Mouse (Mus musculus) hindbrain, embryonic 13.5 days (tissue): ENCODE data around the gene Cbwd1. TPM values are rescaled to one million over a fixed set of nuclear protein-coding genes. Genes with fewer than 3 reads are reported as not detected.
"Not testable (repeated sequence)": the region's sequence is repeated elsewhere in the genome, so short reads cannot be mapped to it uniquely, and the experiment has no call there.

Source experiments
- ATAC-seq: fragments of 200-750 bp; cut with Nextera tagmentation; 2 replicates; pipeline ENCODE4 v1.8.0; 2017; ENCODE audit warnings: moderate TSS enrichment; ENCODE audit not compliant: low FRiP score
- H3K27ac ChIP-seq: fragments of 300-500 bp; sonication (generic); 2 replicates; pipeline ENCODE4 v1.5.1; 2015; ENCODE audit warnings: inconsistent platforms, mild to moderate bottlenecking, moderate library complexity
- H3K27me3 ChIP-seq: fragments of 300-500 bp; sonication (generic); 2 replicates; pipeline ENCODE4 v1.6.1; 2015; ENCODE audit warnings: mild to moderate bottlenecking, inconsistent platforms
- H3K36me3 ChIP-seq: fragments of 300-500 bp; sonication (generic); 2 replicates; pipeline ENCODE4 v1.6.1; 2015; ENCODE audit warnings: mild to moderate bottlenecking, inconsistent platforms
- H3K4me1 ChIP-seq: fragments of 300-500 bp; sonication (generic); replicated peaks from 2 replicates; pipeline ENCODE4 v1.6.1; 2015; ENCODE audit warnings: inconsistent platforms
- H3K4me2 ChIP-seq: fragments of 300-500 bp; sonication (generic); 2 replicates; pipeline ENCODE4 v1.6.1; 2015; ENCODE audit warnings: inconsistent platforms, mild to moderate bottlenecking, moderate library complexity
- H3K4me3 ChIP-seq: fragments of 300-500 bp; sonication (generic); 2 replicates; pipeline ENCODE4 v1.5.1; 2015; ENCODE audit warnings: mild to moderate bottlenecking, inconsistent platforms
- H3K9ac ChIP-seq: fragments of 300-500 bp; sonication (generic); 2 replicates; pipeline ENCODE4 v1.6.1; 2015; ENCODE audit warnings: mild to moderate bottlenecking, inconsistent platforms
- H3K9me3 ChIP-seq: fragments of 300-500 bp; sonication (generic); 2 replicates; pipeline ENCODE4 v1.6.1; 2016; ENCODE audit warnings: inconsistent platforms
- WGBS: fragments of 180-500 bp; shearing (Covaris S2); methylation state at CpG from one replicate; pipeline ENCODE4 v1.1.7; 2015; 5-methylcytosine and 5-hydroxymethylcytosine counted together
- polyA plus RNA-seq: library from polyadenylated mRNA; unstranded; fragments of >200 nt; fragmentation: Nextera tagmentation; extraction: Ambion mirVana; gene quantifications from 2 replicates; pipeline ENCODE4 v1.2.1, GENCODE M21; 2015

The Cbwd1 gene
- polyA plus RNA-seq, 1 experiment from 2014 or later: 19.3 TPM

DNA sequence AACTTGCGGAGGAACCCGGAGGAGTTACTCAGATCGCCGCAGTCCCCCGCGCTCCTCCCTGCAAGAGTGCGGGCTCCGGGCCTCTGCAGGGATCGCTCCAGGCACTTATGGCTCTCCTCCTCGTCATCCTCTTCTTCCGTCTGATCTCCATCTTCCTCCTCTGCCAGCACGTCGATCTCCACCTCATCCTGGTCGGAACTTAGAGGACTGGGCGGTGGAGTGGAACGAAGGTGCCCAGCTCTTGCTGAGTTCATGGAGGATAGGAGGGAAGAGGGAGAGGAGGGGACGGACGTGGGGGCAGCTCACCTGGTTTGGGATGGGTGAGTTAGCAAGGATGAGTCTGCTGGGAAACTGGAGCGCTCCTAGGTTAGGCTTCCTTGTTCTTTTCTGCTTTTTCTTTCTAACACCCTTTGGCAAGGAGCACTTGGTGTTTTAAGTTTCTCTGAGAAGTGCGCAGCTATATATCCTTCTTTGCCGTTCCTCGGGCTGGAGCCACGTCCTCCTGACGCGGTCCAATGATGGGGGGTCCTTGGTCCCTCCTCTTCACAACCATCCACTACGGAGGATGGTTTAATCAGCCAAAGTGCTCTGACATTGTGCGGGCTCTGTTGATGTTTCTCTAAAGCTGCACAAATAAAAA, 60.7 kb downstream of the Cbwd1 start, which contains the start of gene Foxd4:
Gene Foxd4, minus strand, starts transcription at position 617 of the 640 bp plus-strand sequence.
- Histone ChIP-seq H3K4me3 (peak within 1 kb of the TSS; percentile 39), H3K36me3 (no peaks in the 10 kb centered on the region), H3K9me3 (no peaks in the 10 kb centered on the region), H3K4me2 (peak within 1 kb of the TSS; percentile 64), H3K27ac (no peak within 1 kb of the TSS), H3K27me3 (peaks cover 90% of the 10 kb centered on the region), H3K4me1 (peaks cover 23% of the 10 kb centered on the region), H3K9ac (peak within 1 kb of the TSS; percentile 56)
- under 1% methylated on average over 27 of the region's 27 CpGs for WGBS
- ATAC-seq: 0 out of 2 replicates have a peak, but pooled peaks have one; percentile 27

DNA sequence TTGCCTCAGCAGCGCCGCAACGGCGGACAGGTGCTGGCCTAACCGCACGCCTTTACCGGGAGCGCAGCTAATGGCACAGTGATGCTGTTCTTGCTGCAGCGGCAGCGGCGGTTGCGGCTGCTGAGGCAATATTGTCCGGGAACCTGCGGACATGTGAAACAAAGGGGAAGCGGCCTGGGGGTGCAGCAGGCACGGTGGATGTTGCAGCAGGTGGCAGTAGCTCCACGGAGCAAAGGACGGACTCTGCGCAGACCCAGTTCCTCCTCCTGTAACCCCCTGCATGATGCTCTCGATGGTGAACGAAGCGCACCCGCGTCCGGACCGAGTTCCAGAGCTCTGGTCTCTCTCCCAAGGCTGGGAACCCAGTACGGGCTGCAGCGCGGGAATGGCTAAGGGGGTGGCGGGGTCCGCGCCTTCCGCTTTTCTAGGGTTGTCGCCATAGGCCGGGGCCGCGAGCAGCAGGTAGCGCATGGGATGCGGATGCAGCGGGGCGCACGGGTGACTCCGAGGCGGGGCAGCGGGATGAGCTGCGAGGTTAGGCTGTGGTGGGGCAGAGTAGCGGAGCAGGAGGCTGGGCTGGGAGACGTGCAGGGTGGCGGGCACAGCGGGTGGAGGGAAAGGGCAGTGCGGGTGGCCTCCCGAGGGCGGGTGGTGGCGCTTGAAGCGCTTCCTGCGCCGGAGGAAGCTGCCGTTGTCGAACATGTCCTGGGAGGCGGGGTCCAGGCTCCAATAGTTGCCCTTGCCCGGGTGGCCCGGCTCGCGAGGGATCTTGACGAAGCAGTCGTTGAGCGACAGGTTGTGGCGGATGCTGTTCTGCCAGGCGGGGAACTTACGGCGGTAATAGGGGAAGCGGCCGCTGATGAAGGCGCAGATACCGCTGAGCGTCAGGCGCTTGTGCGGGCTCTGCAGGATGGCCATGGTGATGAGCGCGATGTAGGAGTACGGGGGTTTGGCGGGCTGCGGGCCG, 61.5 kb downstream of the Cbwd1 start:
- Histone ChIP-seq H3K27ac (no peak overlapping the region), H3K4me3 (peak overlapping the region; percentile 39), H3K4me2 (peak overlapping the region; percentile 64), H3K9ac (peak overlapping the region; percentile 56), H3K27me3 (peaks cover 94% of the 10 kb centered on the region), H3K4me1 (peaks cover 23% of the 10 kb centered on the region), H3K36me3 (no peaks in the 10 kb centered on the region), H3K9me3 (no peaks in the 10 kb centered on the region)
- ATAC-seq: peak; percentile 63
- under 1% methylated on average over 77 of the region's 84 CpGs for WGBS

DNA sequence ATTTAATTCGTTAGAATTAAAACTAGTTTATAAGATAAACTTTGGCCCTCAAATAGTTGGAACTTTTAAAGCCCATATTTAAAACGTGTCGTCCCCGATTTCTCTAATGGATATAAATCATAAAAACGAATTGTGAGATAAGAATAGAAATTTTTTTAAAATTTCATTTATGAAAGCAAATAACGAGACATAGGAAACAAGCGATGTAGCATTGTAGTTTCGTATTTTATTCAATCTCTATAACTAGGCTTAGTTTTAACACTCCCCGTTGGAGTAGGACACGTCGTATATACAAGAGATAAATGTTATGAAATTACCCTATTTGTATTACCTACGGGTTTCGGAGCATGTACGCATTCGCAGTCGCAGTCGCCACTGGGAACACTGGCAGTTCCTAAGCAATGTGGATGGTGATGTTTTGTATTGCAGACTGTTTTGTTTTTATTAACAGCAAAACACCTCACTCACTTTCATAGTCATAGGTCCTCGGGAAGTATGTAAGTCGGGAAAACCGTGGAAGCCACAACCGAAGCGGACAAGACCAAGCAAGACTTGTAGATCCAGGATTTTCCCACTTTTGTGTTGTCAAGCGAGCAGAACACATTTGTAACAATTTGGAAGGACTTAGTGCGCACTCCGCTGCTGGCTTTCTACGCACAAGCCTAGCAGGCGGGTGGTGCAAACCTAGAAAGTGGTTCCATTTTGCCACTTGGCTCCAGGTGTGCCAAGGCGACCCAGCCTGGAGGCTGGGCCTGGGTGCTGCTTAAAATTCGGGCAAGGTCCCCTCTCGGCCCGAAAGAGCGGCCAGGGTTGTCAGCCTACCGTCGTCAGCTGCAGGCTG, 62.5 kb downstream of the Cbwd1 start:
- H3K9ac ChIP-seq: no peak overlapping the region
- H3K27ac ChIP-seq: no peak overlapping the region
- no peak for ATAC-seq
- peak overlapping the region; percentile 64 for H3K4me2 ChIP-seq
- no peaks in the 10 kb centered on the region for H3K9me3 ChIP-seq
- peaks cover 23% of the 10 kb centered on the region for H3K4me1 ChIP-seq
- peak overlapping the region; percentile 39 for H3K4me3 ChIP-seq
- H3K27me3 ChIP-seq: peaks cover 86% of the 10 kb centered on the region
- H3K36me3 ChIP-seq: no peaks in the 10 kb centered on the region
- 2% methylated on average over 34 of the region's 34 CpGs for WGBS

DNA sequence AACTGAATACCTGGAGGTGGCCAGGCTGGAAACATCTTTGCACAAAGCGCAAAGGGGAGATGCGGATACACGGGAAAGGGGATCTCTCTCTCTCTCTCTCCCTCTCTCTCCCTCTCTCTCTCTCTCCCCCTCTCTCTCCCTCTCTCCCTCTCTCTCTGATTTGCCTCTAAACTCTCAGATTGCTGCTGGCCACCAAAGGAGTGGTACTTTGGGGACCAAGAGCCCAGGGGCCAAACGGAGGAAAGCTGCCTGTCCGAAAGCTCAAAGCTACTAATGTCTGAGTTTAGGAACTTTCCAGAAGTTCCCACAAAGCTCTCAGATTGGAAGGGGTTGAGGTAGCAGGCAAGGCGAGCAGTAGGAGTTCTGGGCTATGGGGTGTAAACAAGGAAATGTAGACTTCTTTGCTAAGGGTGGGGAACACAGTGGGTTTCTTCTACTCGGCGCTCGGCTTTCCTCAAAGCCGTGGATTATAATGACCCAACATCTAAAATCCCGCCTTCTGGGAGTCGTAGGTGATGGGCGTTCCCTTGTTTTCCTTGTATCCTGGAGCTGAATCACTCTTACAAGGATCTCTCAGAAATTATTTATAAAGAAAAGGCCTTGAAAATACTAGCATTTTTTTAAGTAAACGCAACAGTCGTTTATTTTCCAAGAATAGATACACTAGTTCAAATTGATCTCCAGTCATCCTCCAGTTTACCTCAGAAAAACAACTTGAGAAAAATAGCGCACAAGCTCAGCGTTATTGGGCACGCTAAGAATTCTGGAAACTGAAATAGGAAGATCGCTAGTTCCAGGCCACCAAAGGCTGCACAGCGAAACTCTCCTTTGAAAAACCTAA, 63.3 kb downstream of the Cbwd1 start:
- Histone ChIP-seq H3K27ac (no peak overlapping the region), H3K27me3 (peaks cover 85% of the 10 kb centered on the region), H3K4me1 (peaks cover 23% of the 10 kb centered on the region), H3K9ac (no peak overlapping the region), H3K4me2 (no peak overlapping the region), H3K9me3 (no peaks in the 10 kb centered on the region), H3K4me3 (0 out of 2 replicates have a peak overlapping the region, but pooled peaks have one; percentile 20), H3K36me3 (no peaks in the 10 kb centered on the region)
- no peak for ATAC-seq
- WGBS: 2% methylated on average over 20 of the region's 20 CpGs

DNA sequence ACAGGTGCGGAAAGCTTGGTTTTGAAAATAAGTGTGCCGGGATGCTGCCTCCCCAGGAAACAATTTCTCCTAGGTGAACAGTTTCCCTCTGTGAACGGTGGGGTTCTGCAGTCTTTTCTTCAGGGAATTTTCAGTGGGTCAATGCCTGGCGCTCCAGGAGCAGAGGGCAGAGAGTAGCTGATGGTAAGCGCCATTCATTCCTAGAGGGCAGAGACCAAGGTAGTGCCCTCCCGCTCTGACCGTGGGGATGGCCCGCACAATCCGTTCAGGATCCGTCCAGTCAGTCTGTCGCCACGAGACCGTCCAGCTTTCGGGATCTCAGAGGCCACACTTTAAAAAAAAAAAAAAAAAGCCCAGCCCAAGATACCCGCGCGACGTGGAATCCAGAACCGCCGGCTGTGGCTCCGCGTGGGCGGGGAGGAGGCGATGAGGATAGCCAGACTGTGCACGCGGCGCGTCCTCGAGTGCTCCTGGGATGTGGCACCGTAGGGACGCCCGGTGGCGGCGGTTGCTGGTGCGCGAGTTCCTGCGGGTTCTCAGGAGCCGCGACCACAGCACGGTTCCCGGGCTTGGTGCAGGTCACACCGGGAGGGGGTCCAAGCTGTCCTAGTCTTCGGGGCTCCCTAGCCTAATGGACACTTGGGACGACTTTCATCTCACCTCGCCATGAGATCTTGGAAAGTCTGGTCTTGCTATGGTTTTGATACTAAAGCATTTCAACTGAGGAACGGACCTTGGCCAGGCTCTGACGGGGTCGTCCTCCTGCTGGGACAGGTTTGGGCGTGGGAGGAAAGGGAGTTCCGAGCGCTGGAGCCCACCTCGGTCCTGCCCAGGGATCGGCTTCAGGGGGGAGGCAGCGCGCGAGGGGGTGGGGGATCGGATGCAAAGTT, 64.2 kb downstream of the Cbwd1 start:
- H3K9ac ChIP-seq: no peak overlapping the region
- no peaks in the 10 kb centered on the region for H3K9me3 ChIP-seq
- no peak for ATAC-seq
- peak overlapping the region; percentile 40 for H3K4me2 ChIP-seq
- WGBS: 1% methylated on average over 57 of the region's 57 CpGs
- H3K27me3 ChIP-seq: peaks cover 78% of the 10 kb centered on the region
- no peaks in the 10 kb centered on the region for H3K36me3 ChIP-seq
- H3K27ac ChIP-seq: no peak overlapping the region
- peak overlapping the region; percentile 20 for H3K4me3 ChIP-seq
- H3K4me1 ChIP-seq: peaks cover 23% of the 10 kb centered on the region

DNA sequence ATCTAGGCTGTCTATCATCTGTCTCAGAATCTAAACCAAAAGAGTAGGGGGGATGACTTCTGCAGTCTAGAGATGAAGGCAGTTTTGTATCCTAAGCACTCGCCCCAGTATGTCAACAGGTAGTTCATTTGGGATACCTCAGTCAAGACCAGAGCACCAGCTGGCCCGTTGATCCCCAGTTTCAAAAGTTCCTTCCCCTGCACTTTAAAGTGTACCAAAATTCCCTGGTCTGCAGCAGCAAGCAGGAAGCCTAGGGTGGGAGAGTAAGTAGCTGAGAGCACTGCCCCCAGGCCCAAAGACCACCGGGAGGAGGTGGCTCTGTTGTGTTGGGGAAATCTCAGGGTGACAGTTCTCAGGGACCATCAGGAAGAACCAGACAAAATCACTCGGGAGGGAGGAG, 64.9 kb downstream of the Cbwd1 start:
- no peaks in the 10 kb centered on the region for H3K36me3 ChIP-seq
- peaks cover 70% of the 10 kb centered on the region for H3K27me3 ChIP-seq
- no peak overlapping the region for H3K27ac ChIP-seq
- ATAC-seq: no peak
- peaks cover 23% of the 10 kb centered on the region for H3K4me1 ChIP-seq
- H3K4me3 ChIP-seq: no peak overlapping the region
- H3K9me3 ChIP-seq: no peaks in the 10 kb centered on the region
- 16% methylated on average over 4 of the region's 4 CpGs for WGBS
- H3K4me2 ChIP-seq: no peak overlapping the region
- no peak overlapping the region for H3K9ac ChIP-seq

DNA sequence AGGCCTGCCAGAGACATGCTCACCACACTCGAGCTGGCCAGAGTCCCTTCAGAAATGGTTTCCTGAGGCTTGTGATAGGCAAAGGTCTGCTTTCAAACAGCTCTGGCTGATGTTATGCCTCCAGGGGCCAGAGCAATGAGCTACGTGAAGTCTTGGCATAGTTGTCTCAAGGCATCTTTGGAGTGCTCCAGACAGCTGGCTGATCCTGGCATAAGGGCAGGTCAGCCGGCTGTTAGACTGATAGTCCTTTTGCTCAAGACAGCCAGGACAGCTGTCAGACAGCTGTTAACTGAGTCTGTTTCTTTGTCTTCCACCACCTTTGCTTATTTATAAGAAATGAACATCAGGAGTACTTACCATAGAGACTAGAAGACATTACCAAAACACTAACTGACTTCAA, 74.5 kb downstream of the Cbwd1 start:
- Histone ChIP-seq H3K9me3 (no peaks in the 10 kb centered on the region), H3K27me3 (peaks cover 15% of the 10 kb centered on the region; the same call in 1 of the 2 replicates), H3K4me2 (no peak overlapping the region), H3K4me3 (no peak overlapping the region), H3K4me1 (no peaks in the 10 kb centered on the region; the same call in 1 of the 2 replicates), H3K36me3 (no peaks in the 10 kb centered on the region), H3K27ac (no peak overlapping the region), H3K9ac (no peak overlapping the region)
- no peak for ATAC-seq
- WGBS: 81% methylated on average over 3 of the region's 3 CpGs

DNA sequence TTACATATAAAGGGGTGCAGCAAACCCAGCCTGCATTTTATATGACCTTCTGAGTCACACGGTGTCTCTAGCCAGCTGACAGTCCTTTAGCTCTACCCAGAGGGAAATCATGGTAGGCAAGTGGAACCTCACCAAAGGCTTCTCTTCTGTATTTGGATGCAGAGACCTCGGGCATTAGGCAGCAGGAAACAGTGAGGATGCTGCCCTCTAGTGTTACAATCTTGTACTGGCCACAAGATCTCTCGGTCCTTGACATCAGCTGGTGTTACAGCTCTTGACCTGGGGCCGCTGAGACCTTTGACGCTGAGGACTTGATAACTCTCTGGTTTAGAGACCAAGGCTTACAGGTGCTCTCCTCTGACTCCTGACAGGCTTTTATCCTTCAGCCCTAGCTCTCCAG, 75.9 kb downstream of the Cbwd1 start:
- 19% methylated on average over 5 of the region's 5 CpGs for WGBS
- Histone ChIP-seq H3K9me3 (no peaks in the 10 kb centered on the region), H3K27me3 (peaks cover 15% of the 10 kb centered on the region; the same call in 1 of the 2 replicates), H3K9ac (no peak overlapping the region), H3K4me2 (no peak overlapping the region), H3K27ac (no peak overlapping the region), H3K36me3 (no peaks in the 10 kb centered on the region), H3K4me3 (no peak overlapping the region), H3K4me1 (no peaks in the 10 kb centered on the region; the same call in 1 of the 2 replicates)
- peak; percentile 28; the same call in 1 of the 2 replicates for ATAC-seq

DNA sequence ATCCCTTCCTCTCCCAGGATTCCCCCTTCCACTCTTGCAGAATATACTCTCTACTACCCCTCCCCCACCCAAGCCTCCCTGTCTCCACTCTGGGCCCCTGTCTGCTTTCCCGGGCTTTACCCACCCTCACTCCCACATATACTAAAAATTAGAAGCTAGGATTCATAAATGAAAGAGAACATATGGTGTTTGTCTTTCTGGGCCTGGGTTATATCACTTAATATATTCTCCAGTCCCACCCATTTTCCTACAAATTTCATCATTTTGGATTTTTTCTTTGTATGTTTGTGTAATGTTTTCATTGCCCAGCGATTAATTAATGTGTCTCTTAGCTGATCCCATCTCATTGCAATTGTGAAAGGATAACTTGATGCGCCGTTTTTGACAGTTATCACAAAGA, 80.2 kb downstream of the Cbwd1 start:
- no peak overlapping the region for H3K4me2 ChIP-seq
- no peak overlapping the region for H3K27ac ChIP-seq
- H3K4me1 ChIP-seq: no peaks in the 10 kb centered on the region; the same call in 1 of the 2 replicates
- H3K9ac ChIP-seq: no peak overlapping the region
- 0 out of 2 replicates have a peak, but pooled peaks cover 5% of the 10 kb centered on the region for H3K27me3 ChIP-seq
- WGBS: 66% methylated on average over 4 of the region's 4 CpGs
- ATAC-seq: no peak
- H3K9me3 ChIP-seq: no peaks in the 10 kb centered on the region
- H3K36me3 ChIP-seq: no peaks in the 10 kb centered on the region
- H3K4me3 ChIP-seq: no peak overlapping the region

DNA sequence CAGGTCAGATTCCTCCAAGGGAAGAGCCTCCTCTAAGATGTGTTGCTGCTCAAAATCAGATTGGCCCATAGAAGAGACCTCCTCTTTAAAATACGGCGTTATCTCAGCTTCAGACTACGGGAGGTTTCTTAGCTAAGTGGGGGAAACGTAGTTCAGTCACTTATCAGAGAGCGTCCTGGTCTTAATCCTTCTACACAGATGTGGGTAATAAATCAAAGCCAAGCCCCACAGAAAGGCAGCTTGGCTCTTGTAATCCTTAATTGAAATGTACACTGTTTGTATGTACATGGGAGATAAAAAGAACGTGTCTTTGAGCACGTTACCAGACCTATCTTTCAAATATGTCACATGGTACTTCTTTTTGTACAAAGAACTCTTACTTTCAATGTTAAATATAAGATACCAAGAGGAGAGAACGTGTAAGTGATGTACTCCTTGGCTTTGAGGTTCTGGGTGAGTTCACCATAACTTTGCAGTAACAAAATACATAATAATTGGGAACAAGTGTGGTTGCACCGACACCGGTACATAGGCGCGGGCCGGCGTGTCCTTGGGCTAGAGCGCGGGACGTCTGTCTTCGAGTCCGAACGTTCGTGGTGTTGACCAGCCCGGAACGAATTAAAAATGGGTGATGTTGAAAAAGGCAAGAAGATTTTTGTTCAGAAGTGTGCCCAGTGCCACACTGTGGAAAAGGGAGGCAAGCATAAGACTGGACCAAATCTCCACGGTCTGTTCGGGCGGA, 86.1 kb downstream of the Cbwd1 start, which contains the start of gene Gm10053:
Gene Gm10053, plus strand, starts transcription at position 558 of the 742 bp plus-strand sequence.
- H3K36me3 ChIP-seq, H3K9me3 ChIP-seq, H3K9ac ChIP-seq, H3K4me1 ChIP-seq, ATAC-seq, H3K27ac ChIP-seq, H3K4me2 ChIP-seq, H3K4me3 ChIP-seq: not testable (repeated sequence)
- peaks cover 14% of the 10 kb centered on the region for H3K27me3 ChIP-seq
- WGBS: 91% methylated on average over 23 of the region's 26 CpGs
